Comparison of ENCODE assay signal across 8 mouse cellular contexts in genomic region chr15:31531446-31532330, GRCm38 (mm10). TPM values are rescaled to one million over a fixed set of nuclear protein-coding genes. Genes with fewer than 3 reads are reported as not detected.
DNase-seq lines count a peak whose midpoint lies in the region; ATAC-seq and TF ChIP-seq lines count a peak whose summit lies in the region.

No protein-coding gene starts in this region.

- no peaks in the 10 kb centered on the region for H3K27me3 ChIP-seq in heart, embryonic 11.5 days (ENCODE audit: control insufficient read depth, insufficient read depth, low read length)
- H3K27me3 ChIP-seq in CH12.LX (replicated peaks), result no peaks in the 10 kb centered on the region
- no peaks in the 10 kb centered on the region for H3K27me3 ChIP-seq in forebrain, embryonic 10.5 days (ENCODE audit: poor library complexity, severe bottlenecking)
- no peaks in the 10 kb centered on the region for H3K27me3 ChIP-seq in limb, embryonic 15.5 days

- ATAC-seq in heart, embryonic 11.5 days (replicated peaks; ENCODE audit: insufficient number of reproducible peaks, low FRiP score, low TSS enrichment), result no peak
- ATAC-seq in limb, embryonic 15.5 days (ENCODE audit: insufficient number of reproducible peaks, low FRiP score, low TSS enrichment, low read depth), result no peak
- peak; percentile 27; the same call in 1 of the 2 replicates for ATAC-seq in neutrophil, adult 5-6 weeks (ENCODE audit: extremely low read depth, insufficient number of reproducible peaks, low FRiP score, poor library complexity, severe bottlenecking)

- H3K36me3 ChIP-seq in heart, embryonic 11.5 days (ENCODE audit: control insufficient read depth, insufficient read depth, low read length), result no peaks in the 10 kb centered on the region
- peaks cover 0 to 20% of the 10 kb centered on the region in 2 experiments for H3K36me3 ChIP-seq in CH12.LX (replicated peaks in 1 of 2; ENCODE audit: control insufficient read depth in 1 of 2, insufficient read depth in 1 of 2, low read length in 1 of 2)
- H3K36me3 ChIP-seq in forebrain, embryonic 10.5 days (replicated peaks), result peaks cover 15% of the 10 kb centered on the region
- H3K36me3 ChIP-seq in limb, embryonic 15.5 days, result no peaks in the 10 kb centered on the region

- intact Hi-C loops in left cerebral cortex, postnatal 4 days (cut with DNase I), result loop anchor here (10.0 kb wide), 1 partner anchor 53 kb away; no protein-coding TSS in a partner anchor

- peak overlapping the region; percentile 97 for H3K4me3 ChIP-seq in heart, embryonic 11.5 days (ENCODE audit: low read depth, low read length)
- peak overlapping the region; percentile 71 to 100 (median 76) for H3K4me3 ChIP-seq in CH12.LX (replicated peaks in 1 of 3; ENCODE audit: low read depth in 2 of 3, low read length in 2 of 3, poor library complexity in 1 of 3)
- peak overlapping the region; percentile 93 for H3K4me3 ChIP-seq in forebrain, embryonic 10.5 days
- peak overlapping the region; percentile 73 for H3K4me3 ChIP-seq in limb, embryonic 15.5 days

- in situ Hi-C loops in CH12.LX (cut with MboI; ENCODE audit: low pct_ligation_motif_present, low pct_unique_long_range_greater_than_20kb, low sequenced_read_pairs), result loop anchor here (10.0 kb wide), 1 partner anchor 53 kb away; no protein-coding TSS in a partner anchor

- no peak for TF ChIP-seq CTCF in CH12.LX (conservative IDR thresholded peaks at IDR 0.05 in 1 of 2, IDR thresholded peaks at IDR 0.05 in 1 of 2; ENCODE audit: low read depth in 2 of 2, low read length in 2 of 2)

- H3K9ac ChIP-seq in heart, embryonic 11.5 days (ENCODE audit: low read depth, low read length), result peak overlapping the region; percentile 95
- peak overlapping the region; percentile 86 for H3K9ac ChIP-seq in CH12.LX (ENCODE audit: insufficient read depth, low read depth)
- peak overlapping the region; percentile 69 for H3K9ac ChIP-seq in limb, embryonic 15.5 days

- dilution Hi-C loops in CH12.LX (cut with MboI; ENCODE audit: extremely low pct_ligation_motif_present, extremely low pct_unique_long_range_greater_than_20kb, low sequenced_read_pairs), result no loop called here

- peak overlapping the region; percentile 99 for H3K27ac ChIP-seq in heart, embryonic 11.5 days (ENCODE audit: low read depth, low read length)
- peak overlapping the region; percentile 86 for H3K27ac ChIP-seq in CH12.LX (ENCODE audit: insufficient read depth, low read depth)
- peak overlapping the region; percentile 93 for H3K27ac ChIP-seq in forebrain, embryonic 10.5 days
- H3K27ac ChIP-seq in limb, embryonic 15.5 days, result peak overlapping the region; percentile 96

- no peak for TF ChIP-seq RAD21 in CH12.LX (IDR thresholded peaks at IDR 0.05; ENCODE audit: low read depth, low read length)

- peaks cover 12% of the 10 kb centered on the region for H3K4me1 ChIP-seq in heart, embryonic 11.5 days (ENCODE audit: control insufficient read depth, insufficient read depth, low read length)
- peaks cover 20 to 45% of the 10 kb centered on the region in 2 experiments for H3K4me1 ChIP-seq in CH12.LX (ENCODE audit: control insufficient read depth in 1 of 2, insufficient read depth in 2 of 2)
- peaks cover 45% of the 10 kb centered on the region for H3K4me1 ChIP-seq in forebrain, embryonic 10.5 days
- H3K4me1 ChIP-seq in limb, embryonic 15.5 days, result peaks cover 12% of the 10 kb centered on the region; the same call in 1 of the 2 replicates

- H3K9me3 ChIP-seq in heart, embryonic 11.5 days (replicated peaks; ENCODE audit: control insufficient read depth, low read length), result no peaks in the 10 kb centered on the region
- no peaks in the 10 kb centered on the region for H3K9me3 ChIP-seq in CH12.LX (replicated peaks; ENCODE audit: low read length)
- peaks cover 5% of the 10 kb centered on the region; the same call in 1 of the 2 replicates for H3K9me3 ChIP-seq in forebrain, embryonic 10.5 days
- H3K9me3 ChIP-seq in limb, embryonic 15.5 days, result no peaks in the 10 kb centered on the region

- DNase-seq in heart, adult 11 months, result no peak
- peak; percentile 82 for DNase-seq in CH12.LX (ENCODE audit: extremely low read depth)
- no peak for DNase-seq in forebrain, embryonic 10.5 days (ENCODE audit: extremely low spot score, low spot score)
- DNase-seq in urinary bladder, postnatal 25 days (ENCODE audit: low spot score), result no peak
- no peak for DNase-seq in left cerebral cortex, postnatal 4 days

- TF ChIP-seq POLR2A in CH12.LX (IDR thresholded peaks at IDR 0.05; ENCODE audit: low read depth, low read length), result peak; percentile 67

- TF ChIP-seq EP300 in CH12.LX (IDR thresholded peaks at IDR 0.05; ENCODE audit: low read length), result no peak

- H3K79me2 ChIP-seq in CH12.LX (replicated peaks; ENCODE audit: control insufficient read depth, extremely low read depth, insufficient read depth, poor library complexity, severe bottlenecking), result peaks cover 35% of the 10 kb centered on the region

- peak overlapping the region; percentile 65 for H3K4me2 ChIP-seq in heart, embryonic 11.5 days
- H3K4me2 ChIP-seq in CH12.LX (ENCODE audit: insufficient read depth, low read depth, poor library complexity, severe bottlenecking), result peak overlapping the region; percentile 72
- peak overlapping the region; percentile 45 for H3K4me2 ChIP-seq in limb, embryonic 15.5 days

- 19% methylated on average over 16 of the region's 16 CpGs for WGBS in heart, embryonic 11.5 days (ENCODE audit: insufficient replicate concordance)
- WGBS in forebrain, embryonic 10.5 days, result 32% methylated on average over 16 of the region's 16 CpGs
- 22% methylated on average over 16 of the region's 16 CpGs for WGBS in limb, embryonic 15.5 days

TF ChIP-seq in CH12.LX, 34 proteins besides CTCF, POLR2A, EP300 and RAD21:
- TF ChIP-seq UBTF (IDR thresholded peaks at IDR 0.05; ENCODE audit: low read depth, low read length) (no peak), SIN3A (IDR thresholded peaks at IDR 0.05; ENCODE audit: low read length) (0 out of 2 replicates have a peak, but pooled peaks have one; percentile 8), NELFE (IDR thresholded peaks at IDR 0.05; ENCODE audit: low read depth, low read length) (peak; percentile 70), KAT2A (IDR thresholded peaks at IDR 0.05; ENCODE audit: insufficient replicate concordance, low read length) (no peak), TCF12 (IDR thresholded peaks at IDR 0.05; ENCODE audit: low read depth, low read length) (0 out of 2 replicates have a peak, but pooled peaks have one; percentile 19), TBP (conservative IDR thresholded peaks at IDR 0.05; ENCODE audit: low read depth, low read length) (peak; percentile 79), ELF1 (IDR thresholded peaks at IDR 0.05; ENCODE audit: low read depth, low read length) (peak; percentile 53), ZNF384 (IDR thresholded peaks at IDR 0.05; ENCODE audit: low read depth, low read length) (peak; percentile 24; the same call in 1 of the 2 replicates), JUN (IDR thresholded peaks at IDR 0.05; ENCODE audit: insufficient read depth, low read depth, low read length) (no peak), HCFC1 (IDR thresholded peaks at IDR 0.05; ENCODE audit: low read depth, low read length) (0 out of 2 replicates have a peak, but pooled peaks have one; percentile 2)

RNA-seq across cellular contexts. Expression of gene March6, which starts 0.8 kb away (rescaled TPM):
- 31.1 and 40.9 TPM in 2 replicates for polyA plus RNA-seq in heart, embryonic 11.5 days (2014; fragmentation: Nextera tagmentation; extraction: Ambion mirVana)
- total RNA-seq in CH12.LX (2012; rRNA removed) (18.0 and 18.3 TPM in 2 replicates), CH12.LX (2014; rRNA removed) (29.1 and 29.3 TPM in 2 replicates)
- 32.2 and 41.4 TPM in 2 replicates for polyA plus RNA-seq in CH12.LX (2012; ENCODE audit: insufficient read length, low read depth)
- 44.0 and 44.9 TPM in 2 replicates for polyA plus RNA-seq in forebrain, embryonic 10.5 days (2016; fragmentation: Nextera tagmentation; extraction: Ambion mirVana)
- polyA plus RNA-seq in limb, embryonic 15.5 days (2015; fragmentation: Nextera tagmentation; extraction: Ambion mirVana), result 21.4 and 26.2 TPM in 2 replicates
- 57.4 and 58.3 TPM in 2 replicates for total RNA-seq in neutrophil, adult 5-6 weeks (2017)
- total RNA-seq in left cerebral cortex, postnatal 4 days (2021), result 100 to 1,000 TPM; 200 to 210 TPM

RNA-seq across cellular contexts. Expression of gene Cmbl, which starts 33.5 kb away (rescaled TPM):
- 6.6 and 8.5 TPM in 2 replicates for polyA plus RNA-seq in heart, embryonic 11.5 days (2014; fragmentation: Nextera tagmentation; extraction: Ambion mirVana)
- total RNA-seq in CH12.LX (2012; rRNA removed), result not detected in 2 replicates
- total RNA-seq in CH12.LX (2014; rRNA removed), result not detected in 2 replicates
- 0.27 TPM in 1 of 2 replicates, not detected in the other for polyA plus RNA-seq in CH12.LX (2012; ENCODE audit: insufficient read length, low read depth)
- 1.9 and 2.1 TPM in 2 replicates for polyA plus RNA-seq in forebrain, embryonic 10.5 days (2016; fragmentation: Nextera tagmentation; extraction: Ambion mirVana)
- 2.7 and 6.0 TPM in 2 replicates for polyA plus RNA-seq in limb, embryonic 15.5 days (2015; fragmentation: Nextera tagmentation; extraction: Ambion mirVana)
- total RNA-seq in neutrophil, adult 5-6 weeks (2017), result not detected in 2 replicates
- total RNA-seq in left cerebral cortex, postnatal 4 days (2021), result 1 to 10 TPM; 6.3 to 8.6 TPM
